Mouse (Mus musculus) ES-E14 (cell line): ENCODE results near the gene Dpp6. TPM values are rescaled to one million over a fixed set of nuclear protein-coding genes. Genes with fewer than 3 reads are reported as not detected.

Experiments used
- DNase-seq: peaks from one replicate; pipeline ENCODE4 v3.0.0-alpha.2; 2013; ENCODE audit warnings: low read depth, low spot score
- H3K27ac ChIP-seq: 2 replicates; pipeline ENCODE4 v1.5.1; 2012; ENCODE audit warnings: low read depth, mild to moderate bottlenecking, low read length, moderate library complexity, mixed read lengths; ENCODE audit not compliant: poor library complexity, insufficient read depth, severe bottlenecking
- H3K36me3 ChIP-seq: 2 replicates; pipeline ENCODE4 v1.6.1; 2012; ENCODE audit warnings: mild to moderate bottlenecking, low read length, moderate library complexity, mixed read lengths; ENCODE audit not compliant: control insufficient read depth, poor library complexity, insufficient read depth, severe bottlenecking
- H3K4me1 ChIP-seq, 2 experiments: fragments of 150-350 bp in 1 of 2; sonication (generic) in 1 of 2; 2 replicates each; pipeline ENCODE4 v1.6.1; 2012; ENCODE audit warnings: low read length in 2 of 2, mild to moderate bottlenecking in 1 of 2, mixed read lengths in 1 of 2; ENCODE audit not compliant: control insufficient read depth in 2 of 2, insufficient read depth in 2 of 2, poor library complexity in 1 of 2
- H3K4me3 ChIP-seq, 2 experiments: fragments of 150-350 bp in 1 of 2; sonication (generic) in 1 of 2; 2 replicates each; pipeline ENCODE4 v1.5.1; 2012; ENCODE audit warnings: low read length in 2 of 2, low read depth in 1 of 2, mild to moderate bottlenecking in 1 of 2, mixed read lengths in 1 of 2; ENCODE audit not compliant: insufficient read depth in 1 of 2, poor library complexity in 1 of 2, severe bottlenecking in 1 of 2
- H3K9ac ChIP-seq: 2 replicates; pipeline ENCODE4 v1.6.1; 2012; ENCODE audit warnings: low read depth, mild to moderate bottlenecking, low read length, mixed read lengths; ENCODE audit not compliant: poor library complexity, insufficient read depth, severe bottlenecking
- H3K9me3 ChIP-seq: fragments of 150-350 bp; sonication (generic); 2 replicates; pipeline ENCODE4 v1.6.1; 2012; ENCODE audit warnings: low read depth, mild to moderate bottlenecking, low read length; ENCODE audit not compliant: control insufficient read depth, insufficient read depth
- CHD2 ChIP-seq: IDR thresholded peaks from 2 replicates; pipeline ENCODE4 v1.6.1; 2014; ENCODE audit warnings: mild to moderate bottlenecking, low read depth, low read length, inconsistent platforms
- HCFC1 ChIP-seq: IDR thresholded peaks from 2 replicates; pipeline ENCODE4 v1.6.1; 2012; ENCODE audit warnings: low read length, inconsistent platforms, borderline replicate concordance; ENCODE audit not compliant: insufficient read depth
- MAFK ChIP-seq: IDR thresholded peaks from 2 replicates; pipeline ENCODE4 v1.6.1; 2014; ENCODE audit warnings: mild to moderate bottlenecking, low read depth, low read length, inconsistent platforms; ENCODE audit not compliant: insufficient read depth
- ZC3H11A ChIP-seq: IDR thresholded peaks from 2 replicates; pipeline ENCODE4 v1.6.1; 2012; ENCODE audit warnings: low read depth, mild to moderate bottlenecking, inconsistent platforms, low read length, borderline replicate concordance
- ZNF384 ChIP-seq: IDR thresholded peaks from 2 replicates; pipeline ENCODE4 v1.6.1; 2012; ENCODE audit warnings: low read depth, low read length, inconsistent platforms
- in situ Hi-C, 2 experiments: fragments of 600-800 bp; cut with MboI; formaldehyde crosslinking; loops; one replicate each; pipeline ENCODE4 v1.15.1; 2025; ENCODE audit warnings: low sequenced_read_pairs in 2 of 2, inconsistent platforms in 1 of 2; ENCODE audit not compliant: unreplicated experiment in 2 of 2
- total RNA-seq: library from RNA; depleted of rRNA; stranded (reverse); fragments of 300-350 nt; gene quantifications from 2 replicates; pipeline ENCODE4 v1.2.3, GENCODE M21; 2012

The Dpp6 gene
- total RNA-seq, 1 experiment = 1.5 TPM

DNA sequence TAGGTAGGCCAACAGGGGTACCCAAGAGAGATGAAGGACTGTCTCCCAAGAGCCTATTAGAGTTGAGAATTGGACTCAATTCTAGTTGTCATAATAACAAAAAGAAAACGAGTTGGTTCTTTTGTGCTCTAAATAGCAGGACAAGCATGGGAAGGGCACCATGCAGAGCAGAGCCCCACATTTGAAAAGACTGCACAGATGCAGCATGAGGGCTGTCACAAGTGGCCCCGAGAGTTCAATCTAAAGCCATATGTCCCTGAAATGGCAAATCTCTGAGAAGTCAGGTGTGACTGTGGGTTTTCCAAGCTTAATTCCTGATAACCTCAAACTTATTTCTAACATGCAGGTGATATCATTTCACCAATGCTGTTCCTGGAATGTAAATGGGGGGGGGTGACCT lies 339.4 kb downstream of the Dpp6 start:
- Histone ChIP-seq H3K27ac (no peak overlapping the region), H3K4me1 (no peaks in the 10 kb centered on the region), H3K4me3 (no peak overlapping the region), H3K9ac (no peak overlapping the region), H3K9me3 (no peaks in the 10 kb centered on the region), H3K36me3 (no peaks in the 10 kb centered on the region)
- in situ Hi-C loops = no loop called here
- no peak for DNase-seq
- TF ChIP-seq ZNF384 (no peak), MAFK (no peak), CHD2 (no peak), HCFC1 (no peak), ZC3H11A (no peak)

DNA sequence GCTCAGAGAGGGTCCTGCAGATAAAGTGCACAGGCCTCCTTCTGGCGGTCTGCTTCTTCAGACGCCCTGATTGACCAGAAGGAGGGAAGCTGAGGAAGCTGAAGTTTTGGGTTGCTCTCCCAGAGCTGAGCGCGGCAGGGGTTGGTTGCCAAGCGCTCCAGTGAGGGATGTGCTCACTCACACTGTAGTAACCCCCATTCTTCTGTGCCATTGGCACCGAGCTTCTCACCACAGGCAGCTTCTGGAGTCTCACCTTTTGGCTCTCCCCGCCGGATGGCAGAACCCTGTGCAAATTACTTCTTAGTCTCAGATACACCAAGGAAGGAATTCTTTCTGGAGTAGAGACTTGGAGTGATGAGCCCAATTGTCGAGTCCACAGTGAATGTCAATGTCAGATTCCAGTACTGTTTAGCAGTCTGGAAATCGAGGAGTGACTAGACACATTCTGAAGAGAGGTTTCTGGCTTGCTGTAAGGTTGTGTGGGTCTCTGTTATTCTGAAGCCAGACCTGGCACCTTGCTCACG lies 344.2 kb downstream of the Dpp6 start:
- Histone ChIP-seq H3K9me3 (no peaks in the 10 kb centered on the region), H3K27ac (no peak overlapping the region), H3K9ac (no peak overlapping the region), H3K36me3 (no peaks in the 10 kb centered on the region), H3K4me1 (no peaks in the 10 kb centered on the region), H3K4me3 (no peak overlapping the region)
- TF ChIP-seq CHD2 (no peak), MAFK (no peak), ZC3H11A (no peak), HCFC1 (no peak), ZNF384 (no peak)
- DNase-seq = no peak
- in situ Hi-C loops = no loop called here

DNA sequence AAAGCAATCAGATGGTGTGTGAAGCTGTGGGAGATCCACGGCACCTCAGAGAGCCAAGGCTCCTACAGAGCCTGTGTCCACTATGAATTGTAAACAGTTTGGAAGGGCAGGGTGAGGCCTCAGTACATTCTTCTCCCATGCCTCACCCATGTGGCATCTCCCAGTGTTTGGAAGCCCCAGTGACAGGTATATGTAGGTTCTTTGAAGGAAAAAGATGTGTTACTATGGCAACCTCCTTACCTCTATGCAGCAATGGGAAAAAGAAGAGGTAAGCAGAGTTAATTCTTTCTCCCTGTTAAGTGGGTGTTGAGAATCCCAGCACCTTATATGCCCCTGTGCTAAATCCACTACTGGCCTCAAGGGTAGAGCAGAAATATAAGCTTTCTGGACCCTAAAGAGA lies 351.5 kb downstream of the Dpp6 start:
- TF ChIP-seq HCFC1 (no peak), CHD2 (no peak), ZNF384 (no peak), ZC3H11A (no peak), MAFK (no peak)
- DNase-seq = no peak
- in situ Hi-C loops = no loop called here
- Histone ChIP-seq H3K36me3 (no peaks in the 10 kb centered on the region), H3K9me3 (no peaks in the 10 kb centered on the region), H3K9ac (no peak overlapping the region), H3K4me1 (no peaks in the 10 kb centered on the region), H3K27ac (no peak overlapping the region), H3K4me3 (no peak overlapping the region)

DNA sequence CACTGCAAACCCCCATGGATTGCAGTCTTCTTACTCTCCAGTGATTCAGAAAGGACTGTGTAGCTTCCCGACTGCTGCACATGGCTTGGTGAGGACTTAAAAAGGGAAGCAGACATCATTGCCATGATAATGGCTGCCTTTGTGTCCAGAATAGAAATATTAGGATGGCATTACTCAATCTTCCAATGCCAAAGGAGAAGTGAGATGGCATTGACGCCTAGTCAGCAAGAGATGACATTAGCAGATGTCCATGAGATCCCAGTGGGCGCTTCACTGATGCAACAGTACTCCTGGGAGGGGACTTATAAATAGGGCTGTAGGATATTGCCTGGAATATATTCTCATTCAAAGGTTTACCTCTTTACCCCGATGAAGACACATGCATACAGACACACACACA lies 368.0 kb downstream of the Dpp6 start:
- Histone ChIP-seq H3K27ac (no peak overlapping the region), H3K4me1 (no peaks in the 10 kb centered on the region), H3K9ac (no peak overlapping the region), H3K36me3 (no peaks in the 10 kb centered on the region), H3K4me3 (no peak overlapping the region), H3K9me3 (no peaks in the 10 kb centered on the region)
- DNase-seq = no peak
- in situ Hi-C loops = no loop called here
- no peak for TF ChIP-seq HCFC1
- no peak for TF ChIP-seq ZNF384
- TF ChIP-seq MAFK = no peak
- no peak for TF ChIP-seq ZC3H11A
- no peak for TF ChIP-seq CHD2
